Mouse (Mus musculus) frontal cortex, postnatal 25 days (tissue): Measurements from ENCODE around the gene Gm20696.

Experiments used
- DNase-seq, 2 experiments: peaks; one replicate each; pipeline ENCODE4 v3.0.0; 2022; ENCODE audit warnings: low spot score in 2 of 2

Gm20696 gene

GRCm38 (mm10) chr6:99388741-99389675 is 277.6 kb downstream of the Gm20696 start:
- no peak for DNase-seq

GRCm38 (mm10) chr6:99388023-99388422 is 278.6 kb downstream of the Gm20696 start:
- no peak for DNase-seq

GRCm38 (mm10) chr6:99385059-99385604 is 281.5 kb downstream of the Gm20696 start:
- no peak for DNase-seq

GRCm38 (mm10) chr6:99383846-99384472 is 282.6 kb downstream of the Gm20696 start:
- no peak for DNase-seq

- no peak for DNase-seq
These were observed 286.5 kb downstream of the Gm20696 start for GRCm38 (mm10) chr6:99380146-99380545.

- DNase-seq: no peak
These were observed 287.4 kb downstream of the Gm20696 start for GRCm38 (mm10) chr6:99378997-99379710.

GRCm38 (mm10) chr6:99377716-99378115 is 288.9 kb downstream of the Gm20696 start:
- no peak for DNase-seq

- no peak for DNase-seq
These were observed 289.5 kb downstream of the Gm20696 start for GRCm38 (mm10) chr6:99377131-99377530.

- DNase-seq: no peak
These were observed 289.9 kb downstream of the Gm20696 start for GRCm38 (mm10) chr6:99376721-99377120.

GRCm38 (mm10) chr6:99375865-99376264 is 290.7 kb downstream of the Gm20696 start:
- DNase-seq: no peak

- no peak for DNase-seq
These were observed 291.2 kb downstream of the Gm20696 start for GRCm38 (mm10) chr6:99375376-99375775.

- DNase-seq: no peak
These were observed 291.9 kb downstream of the Gm20696 start for GRCm38 (mm10) chr6:99374448-99375271.

GRCm38 (mm10) chr6:99372427-99372826 is 294.2 kb downstream of the Gm20696 start:
- no peak for DNase-seq

- DNase-seq: no peak
These were observed 294.6 kb downstream of the Gm20696 start for GRCm38 (mm10) chr6:99372016-99372415.

- no peak for DNase-seq
These were observed 296.7 kb downstream of the Gm20696 start for GRCm38 (mm10) chr6:99369931-99370330.

GRCm38 (mm10) chr6:99369156-99369555 is 297.4 kb downstream of the Gm20696 start:
- DNase-seq: no peak

GRCm38 (mm10) chr6:99368118-99368753 is 298.4 kb downstream of the Gm20696 start:
- no peak for DNase-seq

- DNase-seq: no peak
These were observed 302.1 kb downstream of the Gm20696 start for GRCm38 (mm10) chr6:99364545-99364944.

- DNase-seq: no peak
These were observed 306.0 kb downstream of the Gm20696 start for GRCm38 (mm10) chr6:99360581-99360980.

- DNase-seq: no peak
These were observed 306.7 kb downstream of the Gm20696 start for GRCm38 (mm10) chr6:99359765-99360499.
